Mouse (Mus musculus) intestine, embryonic 16.5 days (tissue): ENCODE data around the gene Galr3. TPM values are rescaled to one million over a fixed set of nuclear protein-coding genes. Genes with fewer than 3 reads are reported as not detected.

Source experiments
- ATAC-seq: fragments of 200-750 bp; cut with Nextera tagmentation; 2 replicates; pipeline ENCODE4 v1.8.0; 2017; ENCODE audit warnings: moderate TSS enrichment, moderate library complexity
- H3K27ac ChIP-seq: fragments of 300-500 bp; sonication (generic); 2 replicates; pipeline ENCODE4 v1.5.1; 2014; ENCODE audit warnings: mild to moderate bottlenecking, low read length
- H3K27me3 ChIP-seq: fragments of 300-500 bp; sonication (generic); replicated peaks from 2 replicates; pipeline ENCODE4 v1.6.1; 2014; ENCODE audit warnings: low read length, control low read depth, mixed read lengths; ENCODE audit not compliant: control insufficient read depth, insufficient read depth
- H3K36me3 ChIP-seq: fragments of 300-500 bp; sonication (generic); 2 replicates; pipeline ENCODE4 v1.6.1; 2014; ENCODE audit warnings: low read length, control low read depth; ENCODE audit not compliant: control insufficient read depth, insufficient read depth
- H3K4me1 ChIP-seq: fragments of 300-500 bp; sonication (generic); 2 replicates; pipeline ENCODE4 v1.6.1; 2014; ENCODE audit warnings: low read length, control low read depth, mixed read lengths; ENCODE audit not compliant: control insufficient read depth, insufficient read depth
- H3K4me2 ChIP-seq: fragments of 300-500 bp; sonication (generic); 2 replicates; pipeline ENCODE4 v1.6.1; 2014; ENCODE audit warnings: low read depth, low read length, control low read depth
- H3K4me3 ChIP-seq: fragments of 300-500 bp; sonication (generic); 2 replicates; pipeline ENCODE4 v1.5.1; 2014; ENCODE audit warnings: mild to moderate bottlenecking, low read length
- H3K9ac ChIP-seq: fragments of 300-500 bp; sonication (generic); 2 replicates; pipeline ENCODE4 v1.6.1; 2014; ENCODE audit warnings: low read depth, low read length
- H3K9me3 ChIP-seq: fragments of 300-500 bp; sonication (generic); 2 replicates; pipeline ENCODE4 v1.6.1; 2016; ENCODE audit warnings: low read length, control low read depth; ENCODE audit not compliant: control insufficient read depth
- WGBS: fragments of 180-500 bp; shearing (Covaris S2); extraction: QIAGEN DNeasy Blood & Tissue Kit; methylation state at CpG from one replicate; pipeline ENCODE4 v1.1.7; 2014; 5-methylcytosine and 5-hydroxymethylcytosine counted together
- polyA plus RNA-seq: library from polyadenylated mRNA; unstranded; fragments of >200 nt; fragmentation: Nextera tagmentation; extraction: Ambion mirVana; gene quantifications from 2 replicates; pipeline ENCODE4 v1.2.1, GENCODE M21; 2015

The Galr3 gene
- polyA plus RNA-seq, 1 experiment from 2014 or later: 1.8 TPM

- H3K4me1 ChIP-seq: peaks cover 29% of the 10 kb centered on the region
- no peak overlapping the region for H3K4me2 ChIP-seq
- ATAC-seq: no peak
- H3K27me3 ChIP-seq: peaks cover 4% of the 10 kb centered on the region; the same call in 1 of the 2 replicates
- H3K27ac ChIP-seq: no peak overlapping the region
- no peak overlapping the region for H3K4me3 ChIP-seq
- no peaks in the 10 kb centered on the region for H3K9me3 ChIP-seq
- peak overlapping the region; percentile 12; the same call in 1 of the 2 replicates for H3K9ac ChIP-seq
- WGBS: 60% methylated on average over 4 of the region's 4 CpGs
- no peaks in the 10 kb centered on the region for H3K36me3 ChIP-seq
Observed at GRCm38 (mm10) chr15:79048186-79048585, 6.5 kb downstream of the Galr3 start.

GRCm38 (mm10) chr15:79050160-79050845, 8.6 kb downstream of the Galr3 start:
- Histone ChIP-seq H3K36me3 (peaks cover 13% of the 10 kb centered on the region), H3K4me3 (no peak overlapping the region), H3K4me1 (peaks cover 24% of the 10 kb centered on the region), H3K4me2 (peak overlapping the region; percentile 17), H3K27me3 (no peaks in the 10 kb centered on the region), H3K9me3 (no peaks in the 10 kb centered on the region), H3K9ac (peak overlapping the region; percentile 27), H3K27ac (peak overlapping the region; percentile 96)
- WGBS: 51% methylated on average over 9 of the region's 9 CpGs
- no peak for ATAC-seq

- H3K36me3 ChIP-seq: peaks cover 18% of the 10 kb centered on the region
- peak overlapping the region; percentile 96 for H3K27ac ChIP-seq
- no peaks in the 10 kb centered on the region for H3K9me3 ChIP-seq
- WGBS: 61% methylated on average over 2 of the region's 2 CpGs
- peak overlapping the region; percentile 27 for H3K9ac ChIP-seq
- H3K4me3 ChIP-seq: peak overlapping the region; percentile 17
- peak overlapping the region; percentile 17 for H3K4me2 ChIP-seq
- H3K4me1 ChIP-seq: peaks cover 24% of the 10 kb centered on the region
- peak; percentile 61; the same call in 1 of the 2 replicates for ATAC-seq
- H3K27me3 ChIP-seq: no peaks in the 10 kb centered on the region
Observed at GRCm38 (mm10) chr15:79050964-79051363, 9.3 kb downstream of the Galr3 start.

GRCm38 (mm10) chr15:79051461-79052360, 10.0 kb downstream of the Galr3 start:
- WGBS: 60% methylated on average over 13 of the region's 13 CpGs
- peak overlapping the region; percentile 27 for H3K9ac ChIP-seq
- H3K36me3 ChIP-seq: peaks cover 18% of the 10 kb centered on the region
- H3K27ac ChIP-seq: peak overlapping the region; percentile 96
- H3K4me2 ChIP-seq: peak overlapping the region; percentile 17
- ATAC-seq: peak; percentile 87
- no peaks in the 10 kb centered on the region for H3K9me3 ChIP-seq
- peaks cover 24% of the 10 kb centered on the region for H3K4me1 ChIP-seq
- peak overlapping the region; percentile 17 for H3K4me3 ChIP-seq
- H3K27me3 ChIP-seq: no peaks in the 10 kb centered on the region

- peaks cover 24% of the 10 kb centered on the region for H3K4me1 ChIP-seq
- no peaks in the 10 kb centered on the region for H3K27me3 ChIP-seq
- 69% methylated on average over 2 of the region's 2 CpGs for WGBS
- ATAC-seq: no peak
- no peak overlapping the region for H3K4me2 ChIP-seq
- H3K36me3 ChIP-seq: peaks cover 18% of the 10 kb centered on the region
- no peak overlapping the region for H3K9ac ChIP-seq
- H3K9me3 ChIP-seq: no peaks in the 10 kb centered on the region
- peak overlapping the region; percentile 96 for H3K27ac ChIP-seq
- H3K4me3 ChIP-seq: no peak overlapping the region
Observed at GRCm38 (mm10) chr15:79052366-79052765, 10.7 kb downstream of the Galr3 start.

GRCm38 (mm10) chr15:79056601-79057000, 14.9 kb downstream of the Galr3 start:
- H3K27ac ChIP-seq: no peak overlapping the region
- peaks cover 13% of the 10 kb centered on the region for H3K4me1 ChIP-seq
- peaks cover 27% of the 10 kb centered on the region for H3K36me3 ChIP-seq
- ATAC-seq: no peak
- H3K9me3 ChIP-seq: no peaks in the 10 kb centered on the region
- no peak overlapping the region for H3K4me3 ChIP-seq
- no peak overlapping the region for H3K4me2 ChIP-seq
- WGBS: 91% methylated on average over 7 of the region's 7 CpGs
- H3K9ac ChIP-seq: no peak overlapping the region
- no peaks in the 10 kb centered on the region for H3K27me3 ChIP-seq

GRCm38 (mm10) chr15:79057850-79058249, 16.2 kb downstream of the Galr3 start:
- ATAC-seq: no peak
- 82% methylated on average over 6 of the region's 6 CpGs for WGBS

GRCm38 (mm10) chr15:79060887-79061565, 19.3 kb downstream of the Galr3 start:
- 78% methylated on average over 14 of the region's 14 CpGs for WGBS
- H3K4me3 ChIP-seq: no peak overlapping the region
- no peak overlapping the region for H3K4me2 ChIP-seq
- H3K9me3 ChIP-seq: no peaks in the 10 kb centered on the region
- H3K27ac ChIP-seq: no peak overlapping the region
- H3K9ac ChIP-seq: no peak overlapping the region
- H3K4me1 ChIP-seq: peaks cover 17% of the 10 kb centered on the region
- no peaks in the 10 kb centered on the region for H3K27me3 ChIP-seq
- peaks cover 9% of the 10 kb centered on the region; the same call in 1 of the 2 replicates for H3K36me3 ChIP-seq
- no peak for ATAC-seq

More at GRCm38 (mm10) chr15:79057850-79058249, 16.2 kb downstream of the Galr3 start:
- Histone ChIP-seq H3K27ac (no peak overlapping the region), H3K9ac (no peak overlapping the region), H3K4me2 (no peak overlapping the region), H3K9me3 (no peaks in the 10 kb centered on the region), H3K36me3 (peaks cover 27% of the 10 kb centered on the region), H3K4me1 (peaks cover 3% of the 10 kb centered on the region; the same call in 1 of the 2 replicates), H3K4me3 (no peak overlapping the region), H3K27me3 (no peaks in the 10 kb centered on the region)
